Mouse (Mus musculus): ENCODE results near the gene Gpsm1.

Gene Gpsm1

GRCm38 (mm10) chr2:26312812-26313211, 2.5 kb upstream of the Gpsm1 start:
- no peak for DNase-seq (ENCODE audit: low spot score in 2 of 2)

DNA sequence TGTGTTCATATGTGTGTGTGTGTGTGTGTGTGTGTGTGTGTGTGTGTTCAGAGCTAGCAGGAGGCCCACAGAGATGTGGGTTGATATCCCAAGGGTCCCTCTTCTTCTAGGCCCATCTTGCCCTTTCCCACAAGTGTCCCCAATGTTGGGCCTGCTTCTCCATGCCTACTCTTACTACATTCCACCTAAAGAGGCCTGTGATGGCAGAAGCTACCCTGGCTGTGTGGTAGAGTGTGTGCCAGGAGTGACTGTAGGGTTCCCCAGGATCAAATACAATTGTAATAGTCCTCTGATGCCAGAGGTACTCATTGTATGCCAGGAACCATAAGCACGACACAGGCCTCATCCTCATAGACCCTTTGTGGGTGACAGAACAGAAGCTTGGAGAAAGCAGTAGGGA, 1.9 kb upstream of the Gpsm1 start:
- DNase-seq (ENCODE audit: low spot score in 2 of 2), result no peak

DNA sequence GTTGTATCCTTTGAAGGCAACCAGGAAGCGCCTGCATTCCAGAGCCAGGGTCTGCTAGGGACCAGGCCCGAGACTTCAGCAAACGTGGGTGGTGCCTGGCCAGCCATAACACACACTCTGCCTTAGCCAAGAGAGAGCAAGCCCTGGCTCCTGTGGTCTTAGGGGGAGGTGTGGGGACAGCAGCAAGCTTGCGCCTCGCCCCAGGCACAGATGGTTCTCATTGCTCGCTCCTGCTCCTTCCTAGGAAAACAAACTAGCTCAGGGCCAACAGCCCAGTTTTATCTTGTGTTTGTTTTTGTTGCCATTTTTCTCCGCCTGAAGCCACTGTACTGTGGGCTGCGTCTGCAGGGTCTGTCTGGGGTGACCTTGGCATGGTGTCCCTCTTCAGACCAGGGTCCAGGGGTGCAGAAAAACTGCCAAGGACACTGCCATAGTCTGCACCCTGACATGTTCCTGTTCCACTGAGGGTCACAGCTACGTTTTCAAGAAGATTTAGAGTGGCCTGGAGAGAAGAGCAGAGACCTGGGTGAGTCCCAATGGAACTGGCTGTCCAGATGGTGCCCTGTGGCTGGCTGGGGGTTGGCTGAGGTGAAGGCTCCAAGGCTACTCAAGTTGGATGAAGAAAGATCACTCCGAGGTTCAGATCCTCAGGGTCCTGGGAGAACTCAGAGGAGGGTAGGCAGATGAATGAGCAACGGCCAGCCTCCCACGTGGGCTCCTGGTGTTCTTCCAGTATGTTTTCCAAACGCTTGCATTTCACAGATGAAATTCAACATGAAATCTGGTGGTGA, 839 bp upstream of the Gpsm1 start:
- no peak for DNase-seq (ENCODE audit: low spot score in 2 of 2)

- no peak for DNase-seq (ENCODE audit: low spot score in 2 of 2)
Measured at GRCm38 (mm10) chr2:26315925-26316311, 603 bp downstream of the Gpsm1 start.

- DNase-seq (ENCODE audit: low spot score in 2 of 2), result no peak
Measured at GRCm38 (mm10) chr2:26316576-26317246, 1.4 kb downstream of the Gpsm1 start.

GRCm38 (mm10) chr2:26317371-26317770, 2.1 kb downstream of the Gpsm1 start:
- DNase-seq (ENCODE audit: low spot score in 2 of 2), result no peak

GRCm38 (mm10) chr2:26317991-26318672, 2.8 kb downstream of the Gpsm1 start:
- DNase-seq (ENCODE audit: low spot score in 2 of 2), result no peak

DNA sequence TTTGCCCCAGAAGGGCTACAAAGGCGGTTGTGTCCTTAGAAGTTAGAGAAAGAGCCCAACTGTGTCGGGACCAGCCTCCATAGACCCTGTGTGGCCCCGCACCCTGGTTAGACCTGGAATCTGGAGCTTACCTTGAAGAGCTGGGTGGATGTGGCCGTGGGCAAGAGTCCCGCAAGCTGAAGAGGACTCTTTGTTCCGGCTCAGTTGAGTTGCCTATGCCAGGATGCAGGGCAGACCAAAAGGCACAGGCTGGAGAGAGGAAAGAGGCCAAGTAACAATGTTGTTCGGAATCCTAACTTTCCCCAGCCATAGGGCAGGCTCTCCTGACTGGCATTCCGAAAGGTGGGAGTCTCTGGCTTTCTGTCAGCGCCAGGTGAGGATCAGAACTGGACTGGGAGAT, 3.8 kb downstream of the Gpsm1 start:
- DNase-seq (ENCODE audit: low spot score in 2 of 2), result no peak

GRCm38 (mm10) chr2:26319519-26320244, 4.4 kb downstream of the Gpsm1 start:
- DNase-seq (ENCODE audit: low spot score in 2 of 2), result no peak

DNA sequence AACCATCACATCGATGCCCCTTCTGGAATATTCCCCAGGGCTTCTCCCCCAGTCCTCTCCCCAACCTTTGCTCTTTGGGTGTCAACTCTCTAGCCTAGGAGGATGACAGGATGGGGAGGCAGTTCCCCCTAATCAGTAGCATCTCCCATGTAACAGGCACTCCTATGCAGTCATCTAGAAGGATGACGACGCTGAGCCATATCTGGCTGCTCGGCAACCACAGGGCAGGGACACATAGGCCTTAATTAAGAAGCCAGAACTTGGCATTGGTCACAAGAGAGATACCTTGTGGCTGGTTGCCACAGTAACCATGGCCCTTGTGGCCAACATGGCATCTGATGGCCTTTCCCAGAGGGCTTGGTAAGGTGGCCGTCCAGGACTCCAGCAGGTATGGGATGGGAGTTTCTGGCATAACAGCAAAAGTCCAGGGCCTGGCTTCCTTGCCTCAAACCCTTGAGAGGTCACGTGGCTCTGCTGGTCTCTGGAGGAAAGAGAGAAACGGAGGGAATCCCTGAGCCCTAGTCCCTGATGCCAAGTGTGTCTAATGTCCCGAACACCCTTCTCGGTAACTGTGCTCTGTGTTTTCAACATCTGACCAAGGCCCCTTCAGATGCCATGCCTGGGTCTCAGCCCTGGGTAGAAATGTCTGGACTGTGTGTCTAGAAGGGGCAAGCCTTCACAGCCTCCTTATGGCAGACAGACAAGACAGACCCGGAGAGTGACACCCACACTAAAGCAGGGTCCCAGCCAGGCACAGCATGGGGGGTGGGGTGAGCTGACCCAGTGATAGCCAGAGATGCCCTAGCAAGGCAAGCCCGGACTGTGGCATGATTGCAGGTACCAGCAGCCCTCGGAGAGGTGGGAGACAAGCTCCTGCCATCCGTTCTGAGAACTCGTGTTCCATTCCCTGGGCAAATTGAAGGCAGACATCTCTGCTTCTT, 5.2 kb downstream of the Gpsm1 start:
- no peak for DNase-seq (ENCODE audit: low spot score in 2 of 2)

GRCm38 (mm10) chr2:26323589-26324325, 8.4 kb downstream of the Gpsm1 start:
- no peak for DNase-seq (ENCODE audit: low spot score in 2 of 2)

DNA sequence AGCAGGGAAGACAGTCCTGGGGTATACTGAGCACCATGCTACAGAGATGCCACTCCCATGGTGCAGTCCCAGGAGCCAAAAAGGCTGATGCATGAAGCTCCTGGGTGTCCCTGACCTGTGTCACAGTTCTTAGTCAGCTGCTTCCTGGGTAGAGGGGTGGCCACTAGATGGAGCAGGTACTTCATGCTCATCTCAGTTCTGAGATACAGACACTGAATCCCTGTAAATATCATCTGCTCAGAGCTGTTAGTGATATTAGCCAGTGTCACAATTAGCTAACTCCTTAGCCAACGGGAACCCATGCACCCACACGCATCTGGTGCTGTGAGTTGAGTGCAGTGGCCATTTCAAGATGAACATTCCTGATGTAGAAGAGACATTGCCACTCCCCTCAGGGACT, 9.6 kb downstream of the Gpsm1 start:
- peak; percentile 24 to 53 for DNase-seq (ENCODE audit: low spot score in 2 of 2)

- DNase-seq (ENCODE audit: low spot score in 2 of 2), result peak in 1 of 2 experiments; percentile 63
Measured at GRCm38 (mm10) chr2:26325386-26326181, 10.3 kb downstream of the Gpsm1 start.

GRCm38 (mm10) chr2:26327852-26328251, 12.5 kb downstream of the Gpsm1 start:
- DNase-seq (ENCODE audit: low spot score in 2 of 2), result no peak

DNA sequence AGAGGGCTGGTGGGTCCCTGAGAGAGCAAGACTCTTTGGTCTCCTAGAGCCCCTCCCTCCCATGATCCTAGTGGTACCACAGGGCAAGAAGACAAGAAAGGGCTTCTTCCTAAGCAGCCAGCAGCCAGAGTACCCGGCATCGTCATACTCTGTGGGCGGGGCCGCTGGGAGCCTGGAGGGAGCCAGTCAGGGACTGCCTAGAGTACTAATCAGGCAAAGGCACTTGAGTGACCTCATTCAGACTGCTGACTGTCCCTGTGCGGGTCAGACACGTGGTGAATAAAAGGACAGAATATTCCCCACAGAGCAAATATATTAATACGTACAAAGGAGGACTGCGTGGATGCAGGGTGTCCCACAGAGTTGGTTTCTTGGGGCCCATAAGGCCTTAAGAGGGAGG, 14.1 kb downstream of the Gpsm1 start:
- DNase-seq (ENCODE audit: low spot score in 2 of 2), result no peak

DNA sequence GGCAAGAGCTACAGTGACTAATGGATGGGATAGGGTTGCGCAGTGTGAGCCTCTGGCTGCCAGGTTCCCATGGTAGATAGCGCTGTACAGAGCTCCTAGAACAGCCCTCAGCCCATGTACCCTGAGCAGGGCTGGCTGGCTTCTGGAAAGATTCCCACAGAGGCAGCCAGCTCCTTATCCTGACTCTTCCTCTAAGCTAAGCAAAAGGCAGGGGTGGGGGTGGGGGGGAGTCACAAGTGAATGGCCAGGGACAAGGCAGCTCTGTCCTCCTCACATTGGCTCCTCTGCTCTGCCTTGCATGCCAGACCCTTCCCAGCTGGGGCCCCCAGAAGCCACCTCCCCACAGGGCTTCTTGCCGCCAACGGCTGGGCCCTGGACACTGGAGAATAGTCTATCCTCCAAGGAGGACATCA, 14.7 kb downstream of the Gpsm1 start:
- DNase-seq (ENCODE audit: low spot score in 2 of 2), result no peak

GRCm38 (mm10) chr2:26330702-26331101, 15.4 kb downstream of the Gpsm1 start:
- DNase-seq (ENCODE audit: low spot score in 2 of 2), result no peak

GRCm38 (mm10) chr2:26338302-26339203, 23.2 kb downstream of the Gpsm1 start:
- no peak for DNase-seq (ENCODE audit: low spot score in 2 of 2)

- DNase-seq (ENCODE audit: low spot score in 2 of 2), result no peak
Measured at GRCm38 (mm10) chr2:26339204-26339551, 23.9 kb downstream of the Gpsm1 start.
